In genomic region chr13:69810936-69811680, GRCm38 (mm10) we compare ENCODE assay signal across 7 mouse cellular contexts. TPM values are rescaled to one million over a fixed set of nuclear protein-coding genes. Genes with fewer than 3 reads are reported as not detected.
A peak's percentile ranks its signal among the peaks of the same experiment; 100 is the strongest.
DNase-seq lines count a peak whose midpoint lies in the region; ATAC-seq and TF ChIP-seq lines count a peak whose summit lies in the region.

No protein-coding gene starts in this region.

- H3K4me3 ChIP-seq in lung, postnatal 0 days (ENCODE audit: low read depth, low read length) = no peak overlapping the region; the same call in 1 of the 2 replicates
- peak overlapping the region; percentile 97 for H3K4me3 ChIP-seq in forebrain, embryonic 13.5 days
- H3K4me3 ChIP-seq in limb, embryonic 14.5 days (replicated peaks; ENCODE audit: low read length) = peak overlapping the region; percentile 86
- H3K4me3 ChIP-seq in stomach, postnatal 0 days (ENCODE audit: low read depth, low read length) = peak overlapping the region; percentile 89; the same call in 1 of the 2 replicates

- peaks cover 25% of the 10 kb centered on the region; the same call in 1 of the 2 replicates for H3K36me3 ChIP-seq in lung, postnatal 0 days (ENCODE audit: insufficient read depth, low read length)
- peaks cover 45% of the 10 kb centered on the region for H3K36me3 ChIP-seq in forebrain, embryonic 13.5 days (ENCODE audit: poor library complexity, severe bottlenecking)
- peaks cover 37% of the 10 kb centered on the region for H3K36me3 ChIP-seq in limb, embryonic 14.5 days (ENCODE audit: control insufficient read depth, insufficient read depth, low read length)
- peaks cover 14% of the 10 kb centered on the region for H3K36me3 ChIP-seq in stomach, postnatal 0 days (ENCODE audit: control insufficient read depth, insufficient read depth, low read length)

- peak overlapping the region; percentile 83 for H3K4me2 ChIP-seq in lung, postnatal 0 days (replicated peaks; ENCODE audit: low read depth, low read length)
- peak overlapping the region; percentile 100 for H3K4me2 ChIP-seq in forebrain, embryonic 13.5 days
- peak overlapping the region; percentile 87 for H3K4me2 ChIP-seq in limb, embryonic 14.5 days (replicated peaks; ENCODE audit: low read depth, low read length, severe bottlenecking)
- H3K4me2 ChIP-seq in stomach, postnatal 0 days (replicated peaks; ENCODE audit: low read depth) = peak overlapping the region; percentile 98

- no peak for TF ChIP-seq CTCF in lung, postnatal 0 days (IDR thresholded peaks at IDR 0.05)
- TF ChIP-seq CTCF in stomach, postnatal 0 days (IDR thresholded peaks at IDR 0.05; ENCODE audit: low read depth) = no peak

- ATAC-seq in lung, postnatal 0 days = no peak
- ATAC-seq in forebrain, embryonic 13.5 days = no peak
- no peak for ATAC-seq in limb, embryonic 14.5 days (ENCODE audit: low FRiP score, low read depth)
- ATAC-seq in stomach, postnatal 0 days (ENCODE audit: low FRiP score, low TSS enrichment) = no peak

- peaks cover 11% of the 10 kb centered on the region; the same call in 1 of the 2 replicates for H3K4me1 ChIP-seq in lung, postnatal 0 days (ENCODE audit: insufficient read depth, low read depth, low read length)
- peaks cover 16% of the 10 kb centered on the region for H3K4me1 ChIP-seq in forebrain, embryonic 13.5 days
- peaks cover 12% of the 10 kb centered on the region for H3K4me1 ChIP-seq in limb, embryonic 14.5 days (ENCODE audit: control insufficient read depth, insufficient read depth, low read length)
- H3K4me1 ChIP-seq in stomach, postnatal 0 days (replicated peaks; ENCODE audit: control insufficient read depth, insufficient read depth) = no peaks in the 10 kb centered on the region

- whole genome bisulfite sequencing in lung, postnatal 0 days = 85% methylated on average over 14 of the region's 14 CpGs
- whole genome bisulfite sequencing in forebrain, embryonic 13.5 days = 89% methylated on average over 14 of the region's 14 CpGs
- WGBS in limb, embryonic 14.5 days = 85% methylated on average over 14 of the region's 14 CpGs
- 83% methylated on average over 14 of the region's 14 CpGs for WGBS in stomach, postnatal 0 days

- TF ChIP-seq POLR2A in limb, embryonic 14.5 days (IDR thresholded peaks at IDR 0.05; ENCODE audit: borderline replicate concordance, extremely low read depth, insufficient read depth, insufficient read length) = no peak

- H3K9ac ChIP-seq in lung, postnatal 0 days (replicated peaks; ENCODE audit: low read depth) = peak overlapping the region; percentile 89; the same call in 1 of the 2 replicates
- H3K9ac ChIP-seq in forebrain, embryonic 13.5 days = peak overlapping the region; percentile 90
- H3K9ac ChIP-seq in limb, embryonic 14.5 days (ENCODE audit: low read depth, low read length, severe bottlenecking) = peak overlapping the region; percentile 88; the same call in 1 of the 2 replicates
- H3K9ac ChIP-seq in stomach, postnatal 0 days (ENCODE audit: low read length) = peak overlapping the region; percentile 92

- H3K27ac ChIP-seq in lung, postnatal 0 days (ENCODE audit: low read length) = no peak overlapping the region
- H3K27ac ChIP-seq in forebrain, embryonic 13.5 days = no peak overlapping the region
- no peak overlapping the region for H3K27ac ChIP-seq in limb, embryonic 14.5 days (replicated peaks; ENCODE audit: low read depth, low read length)
- no peak overlapping the region for H3K27ac ChIP-seq in stomach, postnatal 0 days (replicated peaks)

- no peak for TF ChIP-seq EP300 in lung, postnatal 0 days (IDR thresholded peaks at IDR 0.05)
- TF ChIP-seq EP300 in stomach, postnatal 0 days (optimal IDR thresholded peaks at IDR 0.05) = no peak

- no peaks in the 10 kb centered on the region for H3K9me3 ChIP-seq in lung, postnatal 0 days (ENCODE audit: low read length)
- no peaks in the 10 kb centered on the region for H3K9me3 ChIP-seq in forebrain, embryonic 13.5 days (replicated peaks)
- no peaks in the 10 kb centered on the region for H3K9me3 ChIP-seq in limb, embryonic 14.5 days (ENCODE audit: control insufficient read depth, low read length)
- H3K9me3 ChIP-seq in stomach, postnatal 0 days (ENCODE audit: control insufficient read depth, low read length) = no peaks in the 10 kb centered on the region

- no peaks in the 10 kb centered on the region for H3K27me3 ChIP-seq in lung, postnatal 0 days (replicated peaks; ENCODE audit: insufficient read depth, low read length)
- no peaks in the 10 kb centered on the region for H3K27me3 ChIP-seq in forebrain, embryonic 13.5 days
- H3K27me3 ChIP-seq in limb, embryonic 14.5 days (ENCODE audit: control insufficient read depth, insufficient read depth, low read length) = no peaks in the 10 kb centered on the region
- H3K27me3 ChIP-seq in stomach, postnatal 0 days (ENCODE audit: control insufficient read depth, insufficient read depth, low read length) = no peaks in the 10 kb centered on the region

- no peak for DNase-seq in lung, postnatal 0 days (ENCODE audit: low spot score)
- DNase-seq in lung, postnatal 25 days (ENCODE audit: low spot score) = no peak
- no peak for DNase-seq in limb, embryonic 14.5 days (ENCODE audit: low spot score)
- no peak for DNase-seq in stomach, postnatal 0 days (ENCODE audit: low spot score)
- DNase-seq in layer of hippocampus, adult 18-20 months (ENCODE audit: low spot score in 2 of 2) = no peak
- no peak for DNase-seq in lung, adult 18-20 months

RNA-seq across cellular contexts. Expression of gene Med10, which starts 8.9 kb away (rescaled TPM):
- 100.0 and 101 TPM in 2 replicates for polyA plus RNA-seq in lung, postnatal 0 days (2015; fragmentation: Nextera tagmentation; extraction: Ambion mirVana)
- 189 and 201 TPM in 2 replicates for polyA plus RNA-seq in forebrain, embryonic 13.5 days (2015; fragmentation: Nextera tagmentation; extraction: Ambion mirVana)
- 67.9 and 72.0 TPM in 2 replicates for polyA plus RNA-seq in limb, embryonic 14.5 days (2012; rRNA removed)
- 121 and 128 TPM in 2 replicates for polyA plus RNA-seq in limb, embryonic 14.5 days (2014; fragmentation: Nextera tagmentation; extraction: Ambion mirVana)
- 98.2 and 102 TPM in 2 replicates for polyA plus RNA-seq in stomach, postnatal 0 days (2015; fragmentation: Nextera tagmentation; extraction: Ambion mirVana)
- 10 to 100 TPM; 56.4 to 65.3 TPM for total RNA-seq in layer of hippocampus, adult 18-20 months (2021)
